Mouse (Mus musculus): ENCODE results near the gene S100a5. TPM values are rescaled to one million over a fixed set of nuclear protein-coding genes. Genes with fewer than 3 reads are reported as not detected.

S100a5 gene
- total and polyA plus RNA-seq, 3 experiments = not detected

DNA sequence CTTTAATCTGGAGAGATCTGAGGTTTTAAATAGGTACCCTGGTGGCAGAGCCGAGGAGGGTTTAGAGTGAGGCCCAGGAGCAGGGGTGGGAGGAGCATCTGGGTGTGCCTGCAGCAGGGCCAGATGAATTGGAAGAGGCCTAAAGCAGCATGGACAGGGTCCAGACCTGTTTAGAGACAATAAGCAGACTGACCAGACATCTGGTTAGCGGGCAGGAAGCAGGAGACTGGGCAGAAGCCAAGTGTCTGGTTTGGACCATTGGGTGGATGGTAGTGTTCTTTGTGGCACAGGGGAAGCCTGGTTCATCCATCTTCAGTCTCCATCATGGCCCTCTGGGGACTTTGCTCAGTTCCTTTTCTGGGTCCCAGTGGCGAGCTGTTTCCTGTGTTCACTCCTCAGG lies 24.4 kb upstream of the S100a5 start:
- no peaks in the 10 kb centered on the region for H3K79me2 ChIP-seq (replicated peaks; ENCODE audit: control insufficient read depth, extremely low read depth, insufficient read depth, poor library complexity, severe bottlenecking)
- no peaks in the 10 kb centered on the region for H3K27me3 ChIP-seq (replicated peaks)
- DNase-seq (ENCODE audit: extremely low read depth) = peak; percentile 34
- TF ChIP-seq ZNF384 (IDR thresholded peaks at IDR 0.05; ENCODE audit: low read depth, low read length) (no peak), CTCF (conservative IDR thresholded peaks at IDR 0.05 in 1 of 2, IDR thresholded peaks at IDR 0.05 in 1 of 2; ENCODE audit: low read depth in 2 of 2, low read length in 2 of 2) (no peak), MAX (IDR thresholded peaks at IDR 0.05; ENCODE audit: low read length) (no peak), MAFK (IDR thresholded peaks at IDR 0.05; ENCODE audit: insufficient replicate concordance, low read length) (no peak), JUN (IDR thresholded peaks at IDR 0.05; ENCODE audit: insufficient read depth, low read depth, low read length) (no peak), NELFE (IDR thresholded peaks at IDR 0.05; ENCODE audit: low read depth, low read length) (no peak), MYC (IDR thresholded peaks at IDR 0.05; ENCODE audit: low read depth, low read length) (no peak), SMC3 (IDR thresholded peaks at IDR 0.05; ENCODE audit: low read depth, low read length) (no peak), POLR2A (IDR thresholded peaks at IDR 0.05; ENCODE audit: low read depth, low read length) (no peak), TCF12 (IDR thresholded peaks at IDR 0.05; ENCODE audit: low read depth, low read length) (no peak), ELF1 (IDR thresholded peaks at IDR 0.05; ENCODE audit: low read depth, low read length) (no peak), POLR2AphosphoS2 (IDR thresholded peaks at IDR 0.05; ENCODE audit: low read depth, low read length) (no peak), E2F4 (IDR thresholded peaks at IDR 0.05; ENCODE audit: insufficient replicate concordance, low read depth, low read length) (no peak), MEF2A (IDR thresholded peaks at IDR 0.05; ENCODE audit: borderline replicate concordance, low read depth, low read length) (no peak), ZC3H11A (IDR thresholded peaks at IDR 0.05; ENCODE audit: low read depth, low read length) (no peak)
- no peak overlapping the region for H3K9ac ChIP-seq (ENCODE audit: insufficient read depth, low read depth)
- H3K4me3 ChIP-seq (replicated peaks in 1 of 3; ENCODE audit: low read depth in 2 of 3, low read length in 2 of 3, poor library complexity in 1 of 3) = no peak overlapping the region
- dilution Hi-C loops (cut with MboI; ENCODE audit: extremely low pct_ligation_motif_present, extremely low pct_unique_long_range_greater_than_20kb, low sequenced_read_pairs) (no loop called here), in situ Hi-C loops (cut with MboI; ENCODE audit: low pct_ligation_motif_present, low pct_unique_long_range_greater_than_20kb, low sequenced_read_pairs) (no loop called here)
- no peaks in the 10 kb centered on the region for H3K36me3 ChIP-seq (replicated peaks in 1 of 2; ENCODE audit: control insufficient read depth in 1 of 2, insufficient read depth in 1 of 2, low read length in 1 of 2)
- H3K27ac ChIP-seq (ENCODE audit: insufficient read depth, low read depth) = no peak overlapping the region
- peaks cover 23 to 50% of the 10 kb centered on the region in 2 experiments for H3K4me1 ChIP-seq (ENCODE audit: control insufficient read depth in 1 of 2, insufficient read depth in 2 of 2)
- no peaks in the 10 kb centered on the region for H3K9me3 ChIP-seq (replicated peaks; ENCODE audit: low read length)
- no peak overlapping the region for H3K4me2 ChIP-seq (ENCODE audit: insufficient read depth, low read depth, poor library complexity, severe bottlenecking)

- in situ Hi-C loops (cut with MboI; ENCODE audit: low pct_ligation_motif_present, low pct_unique_long_range_greater_than_20kb, low sequenced_read_pairs) = no loop called here
- Histone ChIP-seq H3K4me3 (replicated peaks in 1 of 3; ENCODE audit: low read depth in 2 of 3, low read length in 2 of 3, poor library complexity in 1 of 3) (no peak overlapping the region), H3K9ac (ENCODE audit: insufficient read depth, low read depth) (no peak overlapping the region), H3K27me3 (replicated peaks) (no peaks in the 10 kb centered on the region), H3K4me2 (ENCODE audit: insufficient read depth, low read depth, poor library complexity, severe bottlenecking) (no peak overlapping the region), H3K9me3 (replicated peaks; ENCODE audit: low read length) (no peaks in the 10 kb centered on the region), H3K4me1 (ENCODE audit: control insufficient read depth in 1 of 2, insufficient read depth in 2 of 2) (peaks cover 23 to 50% of the 10 kb centered on the region in 2 experiments), H3K36me3 (replicated peaks in 1 of 2; ENCODE audit: control insufficient read depth in 1 of 2, insufficient read depth in 1 of 2, low read length in 1 of 2) (no peaks in the 10 kb centered on the region), H3K79me2 (replicated peaks; ENCODE audit: control insufficient read depth, extremely low read depth, insufficient read depth, poor library complexity, severe bottlenecking) (no peaks in the 10 kb centered on the region), H3K27ac (ENCODE audit: insufficient read depth, low read depth) (no peak overlapping the region)
- dilution Hi-C loops (cut with MboI; ENCODE audit: extremely low pct_ligation_motif_present, extremely low pct_unique_long_range_greater_than_20kb, low sequenced_read_pairs) = no loop called here
- DNase-seq (ENCODE audit: extremely low read depth) = peak; percentile 61
- TF ChIP-seq GABPA (IDR thresholded peaks at IDR 0.05; ENCODE audit: insufficient replicate concordance, low read depth, low read length) (no peak), SMC3 (IDR thresholded peaks at IDR 0.05; ENCODE audit: low read depth, low read length) (peak; percentile 91), CTCF (conservative IDR thresholded peaks at IDR 0.05 in 1 of 2, IDR thresholded peaks at IDR 0.05 in 1 of 2; ENCODE audit: low read depth in 2 of 2, low read length in 2 of 2) (peak; percentile 84 to 87), RAD21 (IDR thresholded peaks at IDR 0.05; ENCODE audit: low read depth, low read length) (peak; percentile 65)
Observed at GRCm38 (mm10) chr3:90585595-90585994, 22.7 kb upstream of the S100a5 start.

Measured in CH12.LX (cell line).